Mouse (Mus musculus) CH12.LX (cell line): ENCODE measurements around the gene Snx9. TPM values are rescaled to one million over a fixed set of nuclear protein-coding genes. Genes with fewer than 3 reads are reported as not detected.

Experiments used
- DNase-seq: peaks from one replicate; pipeline ENCODE4 v3.0.0-alpha.2; 2013; ENCODE audit errors: extremely low read depth
- H3K27ac ChIP-seq: 2 replicates; pipeline ENCODE4 v1.5.1; 2012; ENCODE audit warnings: low read depth, mild to moderate bottlenecking, control low read depth, moderate library complexity; ENCODE audit not compliant: insufficient read depth
- H3K27me3 ChIP-seq: replicated peaks from 2 replicates; pipeline ENCODE3; 2012; ENCODE audit warnings: inconsistent platforms
- H3K36me3 ChIP-seq, 2 experiments: replicated peaks in 1 of 2; 2 replicates each; pipeline versions ENCODE3 to v1.6.1; 2012; ENCODE audit warnings: inconsistent platforms in 1 of 2, low read length in 1 of 2, mild to moderate bottlenecking in 1 of 2, mixed read lengths in 1 of 2, moderate library complexity in 1 of 2; ENCODE audit not compliant: control insufficient read depth in 1 of 2, insufficient read depth in 1 of 2
- H3K4me1 ChIP-seq, 2 experiments: 2 replicates each; pipeline ENCODE4 v1.6.1; 2012; ENCODE audit warnings: inconsistent platforms in 1 of 2, moderate library complexity in 1 of 2; ENCODE audit not compliant: insufficient read depth in 2 of 2, control insufficient read depth in 1 of 2
- H3K4me2 ChIP-seq: 2 replicates; pipeline ENCODE4 v1.6.1; 2012; ENCODE audit warnings: low read depth, mild to moderate bottlenecking, control low read depth; ENCODE audit not compliant: poor library complexity, insufficient read depth, severe bottlenecking
- H3K4me3 ChIP-seq, 3 experiments: fragments of 150-350 bp in 1 of 3; sonication (generic) in 1 of 3; replicated peaks in 1 of 3; 2 replicates each; pipeline versions ENCODE3 to v1.5.1; 2011 to 2012; ENCODE audit warnings: low read depth in 2 of 3, low read length in 2 of 3, mild to moderate bottlenecking in 2 of 3, moderate library complexity in 2 of 3, control low read depth in 1 of 3, improper control_type of control experiment in 1 of 3, inconsistent platforms in 1 of 3, mixed read lengths in 1 of 3; ENCODE audit not compliant: poor library complexity in 1 of 3
- H3K79me2 ChIP-seq: replicated peaks from 2 replicates; pipeline ENCODE4 v1.6.1; 2012; ENCODE audit warnings: mild to moderate bottlenecking, moderate library complexity; ENCODE audit not compliant: control insufficient read depth, poor library complexity, insufficient read depth, severe bottlenecking; ENCODE audit errors: extremely low read depth
- H3K9ac ChIP-seq: 2 replicates; pipeline ENCODE4 v1.6.1; 2012; ENCODE audit warnings: low read depth, mild to moderate bottlenecking, control low read depth, moderate library complexity; ENCODE audit not compliant: insufficient read depth
- H3K9me3 ChIP-seq: replicated peaks from 2 replicates; pipeline ENCODE3; 2012; ENCODE audit warnings: low read length, inconsistent platforms, mixed read lengths
- CTCF ChIP-seq, 2 experiments: IDR thresholded peaks in 1 of 2; conservative IDR thresholded peaks in 1 of 2; 2 replicates each; pipeline ENCODE4 v1.5.1; 2011 to 2012; ENCODE audit warnings: low read depth in 2 of 2, low read length in 2 of 2, improper control_type of control experiment in 1 of 2, inconsistent platforms in 1 of 2, mild to moderate bottlenecking in 1 of 2, moderate library complexity in 1 of 2
- IRF4 ChIP-seq: IDR thresholded peaks from 2 replicates; pipeline ENCODE4 v1.6.1; 2014; ENCODE audit warnings: low read depth, mild to moderate bottlenecking, inconsistent platforms, low read length, improper control_type of control experiment
- JUN ChIP-seq: IDR thresholded peaks from 2 replicates; pipeline ENCODE4 v1.6.1; 2011; ENCODE audit warnings: low read depth, mild to moderate bottlenecking, low read length, improper control_type of control experiment, moderate library complexity; ENCODE audit not compliant: insufficient read depth
- KAT2A ChIP-seq: IDR thresholded peaks from 2 replicates; pipeline ENCODE4 v1.6.1; 2012; ENCODE audit warnings: low read length, improper control_type of control experiment, inconsistent platforms; ENCODE audit not compliant: insufficient replicate concordance
- MAFK ChIP-seq: IDR thresholded peaks from 2 replicates; pipeline ENCODE4 v1.6.1; 2011; ENCODE audit warnings: low read length, improper control_type of control experiment; ENCODE audit not compliant: insufficient replicate concordance
- MXI1 ChIP-seq: IDR thresholded peaks from 2 replicates; pipeline ENCODE4 v1.6.1; 2011; ENCODE audit warnings: mild to moderate bottlenecking, low read depth, low read length, improper control_type of control experiment
- MYC ChIP-seq: IDR thresholded peaks from 2 replicates; pipeline ENCODE4 v1.6.1; 2011; ENCODE audit warnings: low read depth, mild to moderate bottlenecking, improper control_type of control experiment, low read length
- NELFE ChIP-seq: IDR thresholded peaks from 2 replicates; pipeline ENCODE4 v1.6.1; 2011; ENCODE audit warnings: low read depth, low read length, improper control_type of control experiment
- PAX5 ChIP-seq: IDR thresholded peaks from 2 replicates; pipeline ENCODE4 v1.6.1; 2012; ENCODE audit warnings: low read length, inconsistent platforms, mixed read lengths
- POLR2A ChIP-seq: IDR thresholded peaks from 2 replicates; pipeline ENCODE4 v1.6.1; 2011; ENCODE audit warnings: low read depth, mild to moderate bottlenecking, improper control_type of control experiment, low read length
- RCOR1 ChIP-seq: conservative IDR thresholded peaks from 2 replicates; pipeline ENCODE4 v1.6.1; 2012; ENCODE audit warnings: low read depth, mild to moderate bottlenecking, inconsistent platforms, low read length, improper control_type of control experiment
- SIN3A ChIP-seq: IDR thresholded peaks from 2 replicates; pipeline ENCODE4 v1.6.1; 2012; ENCODE audit warnings: low read length, improper control_type of control experiment, inconsistent platforms
- SMC3 ChIP-seq: IDR thresholded peaks from 2 replicates; pipeline ENCODE4 v1.6.1; 2011; ENCODE audit warnings: low read depth, low read length, improper control_type of control experiment
- TBP ChIP-seq: conservative IDR thresholded peaks from 2 replicates; pipeline ENCODE4 v1.6.1; 2011; ENCODE audit warnings: low read depth, low read length, improper control_type of control experiment
- TCF12 ChIP-seq: IDR thresholded peaks from 2 replicates; pipeline ENCODE4 v1.6.1; 2014; ENCODE audit warnings: low read depth, mild to moderate bottlenecking, inconsistent platforms, low read length, improper control_type of control experiment
- UBTF ChIP-seq: IDR thresholded peaks from 2 replicates; pipeline ENCODE4 v1.6.1; 2012; ENCODE audit warnings: low read depth, mild to moderate bottlenecking, inconsistent platforms, low read length, improper control_type of control experiment, moderate library complexity
- USF1 ChIP-seq: IDR thresholded peaks from 2 replicates; pipeline ENCODE4 v1.6.1; 2014; ENCODE audit warnings: low read depth, mild to moderate bottlenecking, inconsistent platforms, low read length, improper control_type of control experiment
- USF2 ChIP-seq: conservative IDR thresholded peaks from 2 replicates; pipeline ENCODE4 v1.6.1; 2011; ENCODE audit warnings: low read depth, low read length, improper control_type of control experiment
- ZC3H11A ChIP-seq: IDR thresholded peaks from 2 replicates; pipeline ENCODE4 v1.6.1; 2012; ENCODE audit warnings: low read depth, mild to moderate bottlenecking, inconsistent platforms, low read length, improper control_type of control experiment
- ZKSCAN1 ChIP-seq: IDR thresholded peaks from 2 replicates; pipeline ENCODE4 v1.6.1; 2012; ENCODE audit warnings: low read depth, inconsistent platforms, low read length, improper control_type of control experiment, borderline replicate concordance
- ZMIZ1 ChIP-seq: IDR thresholded peaks from 2 replicates; pipeline ENCODE4 v1.6.1; 2012; ENCODE audit warnings: low read depth, mild to moderate bottlenecking, inconsistent platforms, low read length, improper control_type of control experiment
- ZNF384 ChIP-seq: IDR thresholded peaks from 2 replicates; pipeline ENCODE4 v1.6.1; 2012; ENCODE audit warnings: low read depth, low read length, improper control_type of control experiment, inconsistent platforms
- dilution Hi-C: fragments of 300-500 bp; cut with MboI; formaldehyde crosslinking; loops from 2 replicates; pipeline ENCODE4 v1.14.3; 2020; ENCODE audit warnings: low sequenced_read_pairs; ENCODE audit not compliant: extremely low pct_unique_long_range_greater_than_20kb, extremely low pct_ligation_motif_present
- in situ Hi-C: fragments of 300-500 bp; cut with MboI; formaldehyde crosslinking; loops from 3 replicates; pipeline ENCODE4 v1.14.3; 2019; ENCODE audit warnings: low sequenced_read_pairs, low pct_ligation_motif_present, low pct_unique_long_range_greater_than_20kb, mixed read lengths
- polyA plus RNA-seq: library from polyadenylated mRNA; unstranded; fragments of >175 nt; gene quantifications from 2 replicates; pipeline ENCODE4 v1.2.1, GENCODE M21; 2012; ENCODE audit warnings: low read depth; ENCODE audit not compliant: insufficient read length
- total RNA-seq, 2 experiments: library from RNA; depleted of rRNA; stranded (reverse); fragments of 300-350 nt in 1 of 2; fragments of >200 nt in 1 of 2; gene quantifications; 2 replicates each; pipeline ENCODE4 v1.2.3; 2012 to 2014

Gene Snx9
- total and polyA plus RNA-seq, 3 experiments: 16.3 to 26.3 (median 17.1) TPM

- Histone ChIP-seq H3K9ac (no peak overlapping the region), H3K4me1 (peaks cover 16 to 36% of the 10 kb centered on the region in 2 experiments), H3K4me3 (no peak overlapping the region), H3K36me3 (peaks cover 4 to 21% of the 10 kb centered on the region in 2 experiments), H3K9me3 (peaks cover 15% of the 10 kb centered on the region), H3K4me2 (no peak overlapping the region), H3K27me3 (no peaks in the 10 kb centered on the region), H3K27ac (no peak overlapping the region), H3K79me2 (no peaks in the 10 kb centered on the region; the same call in 1 of the 2 replicates)
- DNase-seq: no peak
- dilution Hi-C loops: no loop called here
- in situ Hi-C loops: loop anchor here (5.0 kb wide), 1 partner anchor 37 kb away; no protein-coding TSS in a partner anchor
- TF ChIP-seq UBTF (no peak), MAFK (no peak), MXI1 (no peak), CTCF (conservative IDR thresholded peaks at IDR 0.05 in 1 of 2, IDR thresholded peaks at IDR 0.05 in 1 of 2; ENCODE audit: low read depth in 2 of 2, low read length in 2 of 2) (no peak), PAX5 (no peak), SMC3 (no peak), KAT2A (no peak), SIN3A (no peak), POLR2A (no peak)
These were observed 7.0 kb upstream of the Snx9 start for GRCm38 (mm10) chr17:5834166-5834565.

GRCm38 (mm10) chr17:5834798-5835328 lies 6.3 kb upstream of the Snx9 start:
- peaks cover 4 to 21% of the 10 kb centered on the region in 2 experiments for H3K36me3 ChIP-seq
- dilution Hi-C loops: no loop called here
- TF ChIP-seq TBP: no peak
- TF ChIP-seq NELFE: no peak
- no peak for TF ChIP-seq IRF4
- TF ChIP-seq MYC: no peak
- no peak for TF ChIP-seq TCF12
- no peak for TF ChIP-seq CTCF (conservative IDR thresholded peaks at IDR 0.05 in 1 of 2, IDR thresholded peaks at IDR 0.05 in 1 of 2; ENCODE audit: low read depth in 2 of 2, low read length in 2 of 2)
- TF ChIP-seq ZNF384: no peak
- no peak for TF ChIP-seq ZC3H11A
- no peak for TF ChIP-seq JUN
- no peak for TF ChIP-seq USF1
- no peak for TF ChIP-seq ZKSCAN1
- TF ChIP-seq RCOR1: no peak
- TF ChIP-seq USF2: no peak
- TF ChIP-seq ZMIZ1: no peak

More at GRCm38 (mm10) chr17:5834798-5835328, 6.3 kb upstream of the Snx9 start:
- no peaks in the 10 kb centered on the region; the same call in 1 of the 2 replicates for H3K79me2 ChIP-seq
- no peak overlapping the region for H3K4me2 ChIP-seq
- no peak overlapping the region for H3K9ac ChIP-seq
- no peaks in the 10 kb centered on the region for H3K27me3 ChIP-seq
- no peak for DNase-seq
- H3K27ac ChIP-seq: no peak overlapping the region
- H3K4me3 ChIP-seq: no peak overlapping the region
- peaks cover 13 to 33% of the 10 kb centered on the region in 2 experiments for H3K4me1 ChIP-seq
- in situ Hi-C loops: loop anchor here (5.0 kb wide), 1 partner anchor 38 kb away; no protein-coding TSS in a partner anchor
- H3K9me3 ChIP-seq: peaks cover 15% of the 10 kb centered on the region
